Mouse (Mus musculus): ENCODE data around the gene Adamts7.

GRCm38 (mm10) chr9:90257220-90257619 is 94.4 kb downstream of the Adamts7 start:
- no peak for TF ChIP-seq CTCF (IDR thresholded peaks at IDR 0.05; ENCODE audit: low read depth)
- no peak for TF ChIP-seq EP300 (IDR thresholded peaks at IDR 0.05; ENCODE audit: low read depth)
